Mouse (Mus musculus): ENCODE data around the gene Gm10762. TPM values are rescaled to one million over a fixed set of nuclear protein-coding genes. Genes with fewer than 3 reads are reported as not detected.
"Not testable (repeated sequence)": the region's sequence is repeated elsewhere in the genome, so short reads cannot be mapped to it uniquely, and the experiment has no call there.

Gm10762 gene
- polyA plus RNA-seq (2014; fragmentation: Nextera tagmentation; extraction: Ambion mirVana), result 20.3 and 22.1 TPM in 2 replicates

DNA sequence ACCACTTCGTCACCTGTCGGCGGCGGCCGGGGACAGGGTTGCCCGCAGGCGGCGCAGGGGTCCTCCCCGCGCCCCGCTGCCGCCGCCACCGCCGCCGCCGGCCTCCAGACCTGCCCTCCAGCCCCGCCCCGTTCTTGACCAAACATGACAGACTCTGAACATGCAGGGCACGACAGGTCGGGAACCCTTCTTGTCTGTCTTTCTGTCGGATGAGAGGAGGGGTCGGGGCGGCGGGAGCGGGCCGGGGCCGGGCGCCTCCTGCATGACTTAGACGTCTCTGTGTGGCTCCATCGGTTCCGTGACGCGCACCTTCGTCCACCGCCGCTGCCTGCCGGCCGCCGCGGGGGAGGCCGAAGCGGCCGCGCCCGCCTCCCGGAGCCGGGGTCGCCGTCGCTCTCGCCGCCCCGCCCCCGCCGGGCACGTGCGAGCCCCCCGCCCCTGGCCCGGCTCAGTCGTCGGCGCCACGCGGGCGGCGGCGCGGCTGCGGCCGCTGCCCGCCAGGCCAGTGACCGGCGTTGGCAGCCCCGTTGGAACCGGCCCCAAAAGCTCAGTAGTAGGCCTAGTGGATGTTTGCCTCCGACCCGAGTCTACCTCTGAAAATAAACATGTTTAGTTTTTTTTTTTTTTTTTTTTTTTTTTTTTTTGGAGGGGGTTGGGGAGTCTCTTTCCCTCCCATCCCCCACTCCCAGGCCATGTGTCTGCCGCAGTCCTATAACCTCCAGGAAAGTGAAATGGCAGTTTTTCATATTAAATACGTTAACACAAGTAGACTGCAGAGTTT is at the start of gene Gm10762:
Gm10762 (minus strand) TSS at position 65 of the 781 bp plus-strand sequence.
- ATAC-seq (ENCODE audit: low FRiP score), result peak; percentile 84
- H3K4me3 ChIP-seq (ENCODE audit: low read depth, low read length), result peak within 1 kb of the TSS; percentile 86
- H3K4me2 ChIP-seq, result peak within 1 kb of the TSS; percentile 59
- no peaks in the 10 kb centered on the region for H3K36me3 ChIP-seq (ENCODE audit: control insufficient read depth, insufficient read depth, low read length)
- WGBS, result under 1% methylated on average over 79 of the region's 80 CpGs
- H3K9me3 ChIP-seq (ENCODE audit: control insufficient read depth, low read length), result no peaks in the 10 kb centered on the region
- peak within 1 kb of the TSS; percentile 100 for H3K9ac ChIP-seq (ENCODE audit: low read length)
- peak; percentile 98 for DNase-seq (ENCODE audit: low spot score, missing footprints)
- peaks cover 7% of the 10 kb centered on the region; the same call in 1 of the 2 replicates for H3K4me1 ChIP-seq (ENCODE audit: control insufficient read depth, insufficient read depth, low read length)
- H3K27me3 ChIP-seq (ENCODE audit: control insufficient read depth, insufficient read depth, low read length), result no peaks in the 10 kb centered on the region
- H3K27ac ChIP-seq (ENCODE audit: low read depth, low read length), result peak within 1 kb of the TSS; percentile 100

DNA sequence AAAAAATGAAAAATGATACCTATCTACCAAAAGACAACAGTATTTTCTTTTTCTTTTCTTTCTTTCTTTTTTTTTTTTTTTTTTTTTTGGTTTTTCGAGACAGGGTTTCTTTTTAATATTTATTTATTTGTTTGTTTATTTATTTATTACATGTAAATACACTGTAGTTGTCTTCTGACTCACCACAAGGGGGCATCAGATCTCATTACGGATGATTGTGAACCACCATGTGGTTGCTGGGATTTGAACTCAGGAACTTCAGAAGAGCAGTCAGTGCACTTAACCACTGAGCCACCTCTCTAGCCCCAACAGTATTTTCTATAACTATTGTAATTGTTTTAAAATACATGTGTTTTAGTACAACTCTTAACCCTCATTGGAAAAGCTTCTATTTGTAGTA is 41.3 kb upstream of the Gm10762 start:
- not testable (repeated sequence) for H3K4me1 ChIP-seq (ENCODE audit: control insufficient read depth, insufficient read depth, low read length); H3K4me2 ChIP-seq; H3K9ac ChIP-seq (ENCODE audit: low read length); DNase-seq (ENCODE audit: low spot score, missing footprints); H3K36me3 ChIP-seq (ENCODE audit: control insufficient read depth, insufficient read depth, low read length); H3K9me3 ChIP-seq (ENCODE audit: control insufficient read depth, low read length); H3K4me3 ChIP-seq (ENCODE audit: low read depth, low read length); ATAC-seq (ENCODE audit: low FRiP score); H3K27ac ChIP-seq (ENCODE audit: low read depth, low read length); H3K27me3 ChIP-seq (ENCODE audit: control insufficient read depth, insufficient read depth, low read length)
- 84% methylated on average over 2 of the region's 2 CpGs for WGBS

DNA sequence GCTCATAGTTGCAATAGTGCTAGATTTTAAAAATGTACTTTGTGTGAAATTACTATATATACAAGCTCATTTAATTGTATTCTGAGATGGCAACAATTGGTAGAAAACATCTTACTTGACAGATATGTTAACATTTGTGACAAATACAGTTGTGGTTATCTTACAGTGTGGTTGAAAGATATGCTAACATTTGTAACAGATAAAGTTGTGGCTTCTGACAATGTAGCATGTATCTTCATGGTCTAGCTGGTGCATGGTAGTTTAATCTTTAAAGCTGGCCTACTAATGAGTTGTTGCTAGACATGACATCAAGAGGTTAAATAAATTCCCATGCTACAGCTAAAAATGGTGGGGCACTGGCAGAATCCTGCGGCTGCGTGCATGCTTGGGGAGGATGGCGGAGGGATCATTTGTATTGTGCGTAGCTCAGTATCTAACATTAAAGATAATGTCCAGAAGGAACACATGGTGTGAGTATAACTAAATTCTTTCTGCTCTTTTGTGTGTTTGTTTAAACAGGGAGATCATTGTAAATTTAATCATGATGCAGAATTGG is 38.7 kb upstream of the Gm10762 start:
- DNase-seq (ENCODE audit: low spot score, missing footprints) (no peak), ATAC-seq (ENCODE audit: low FRiP score) (no peak)
- Histone ChIP-seq H3K4me1 (ENCODE audit: control insufficient read depth, insufficient read depth, low read length) (no peaks in the 10 kb centered on the region), H3K27ac (ENCODE audit: low read depth, low read length) (no peak overlapping the region), H3K4me2 (no peak overlapping the region), H3K27me3 (ENCODE audit: control insufficient read depth, insufficient read depth, low read length) (no peaks in the 10 kb centered on the region), H3K4me3 (ENCODE audit: low read depth, low read length) (no peak overlapping the region), H3K36me3 (ENCODE audit: control insufficient read depth, insufficient read depth, low read length) (no peaks in the 10 kb centered on the region), H3K9ac (ENCODE audit: low read length) (no peak overlapping the region), H3K9me3 (ENCODE audit: control insufficient read depth, low read length) (no peaks in the 10 kb centered on the region)
- 79% methylated on average over 4 of the region's 4 CpGs for WGBS

DNA sequence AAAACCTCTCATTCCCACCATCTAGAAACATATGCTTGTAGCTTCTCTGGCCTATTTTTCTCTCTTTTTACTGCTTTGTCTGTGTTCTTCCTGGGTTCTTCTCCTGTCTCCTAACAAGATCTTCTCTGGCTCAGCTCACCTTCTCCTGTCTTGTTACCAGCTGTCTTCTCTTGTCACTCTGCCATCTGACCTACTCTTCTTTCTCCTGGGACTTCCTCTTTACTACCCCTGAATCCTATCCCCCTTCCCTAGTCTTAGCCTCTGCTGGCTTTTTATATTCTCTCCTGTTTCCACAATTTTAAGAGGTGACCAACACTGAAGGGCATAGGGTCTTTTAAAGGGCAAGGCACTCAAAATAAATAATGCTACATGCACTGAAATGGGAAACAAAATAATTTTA is 37.3 kb upstream of the Gm10762 start:
- H3K4me1 ChIP-seq (ENCODE audit: control insufficient read depth, insufficient read depth, low read length), result no peaks in the 10 kb centered on the region
- no peak for DNase-seq (ENCODE audit: low spot score, missing footprints)
- H3K9ac ChIP-seq (ENCODE audit: low read length), result no peak overlapping the region
- H3K4me2 ChIP-seq, result no peak overlapping the region
- no peaks in the 10 kb centered on the region for H3K27me3 ChIP-seq (ENCODE audit: control insufficient read depth, insufficient read depth, low read length)
- no peak overlapping the region for H3K27ac ChIP-seq (ENCODE audit: low read depth, low read length)
- no peaks in the 10 kb centered on the region for H3K9me3 ChIP-seq (ENCODE audit: control insufficient read depth, low read length)
- H3K4me3 ChIP-seq (ENCODE audit: low read depth, low read length), result no peak overlapping the region
- ATAC-seq (ENCODE audit: low FRiP score), result no peak
- no peaks in the 10 kb centered on the region for H3K36me3 ChIP-seq (ENCODE audit: control insufficient read depth, insufficient read depth, low read length)

DNA sequence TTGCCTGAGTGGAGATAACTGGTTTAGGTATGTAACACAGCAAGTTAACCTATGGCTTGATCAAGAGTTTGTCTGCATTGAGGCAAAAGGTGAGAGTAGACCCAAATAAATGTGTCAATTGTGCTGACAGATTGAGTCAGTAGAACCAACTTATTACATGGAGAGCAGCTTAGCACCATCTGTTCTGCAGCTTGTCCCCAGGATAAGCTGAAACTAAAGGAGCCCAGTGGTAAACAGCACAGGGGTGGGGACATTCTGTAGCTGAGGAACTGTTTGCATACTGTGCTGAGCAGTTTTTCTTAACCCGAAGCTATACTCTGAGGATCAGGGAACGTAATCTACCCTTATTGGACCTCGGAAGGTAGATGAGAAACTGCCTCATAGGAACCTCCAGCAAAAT is 17.2 kb upstream of the Gm10762 start:
- Histone ChIP-seq H3K4me2 (no peak overlapping the region), H3K9me3 (ENCODE audit: control insufficient read depth, low read length) (no peaks in the 10 kb centered on the region), H3K36me3 (ENCODE audit: control insufficient read depth, insufficient read depth, low read length) (no peaks in the 10 kb centered on the region), H3K27ac (ENCODE audit: low read depth, low read length) (no peak overlapping the region), H3K9ac (ENCODE audit: low read length) (no peak overlapping the region), H3K4me3 (ENCODE audit: low read depth, low read length) (no peak overlapping the region), H3K4me1 (ENCODE audit: control insufficient read depth, insufficient read depth, low read length) (no peaks in the 10 kb centered on the region), H3K27me3 (ENCODE audit: control insufficient read depth, insufficient read depth, low read length) (no peaks in the 10 kb centered on the region)
- ATAC-seq (ENCODE audit: low FRiP score), result no peak
- 89% methylated on average over 3 of the region's 3 CpGs for WGBS
- DNase-seq (ENCODE audit: low spot score, missing footprints), result no peak

DNA sequence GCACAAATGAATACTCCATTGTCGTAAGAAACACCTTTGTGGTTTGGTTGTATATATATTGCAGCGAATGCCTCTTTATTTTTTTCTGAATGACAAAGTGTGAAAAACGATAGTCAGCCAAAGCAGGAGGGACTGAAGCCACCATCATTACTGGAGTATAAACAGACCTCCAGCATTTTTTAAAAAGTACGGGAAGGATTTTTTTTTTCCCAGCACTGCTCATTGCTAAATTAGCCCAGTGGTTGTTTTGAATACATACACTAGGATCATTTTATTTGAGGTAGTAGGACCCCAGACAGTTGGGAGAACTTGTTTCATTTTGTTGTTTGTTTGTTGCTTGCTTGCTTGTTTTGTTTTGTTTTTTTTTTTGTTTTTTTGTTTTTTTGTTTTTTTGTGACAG is 8.0 kb upstream of the Gm10762 start:
- ATAC-seq (ENCODE audit: low FRiP score) (no peak), DNase-seq (ENCODE audit: low spot score, missing footprints) (peak; percentile 37)
- no peaks in the 10 kb centered on the region for H3K36me3 ChIP-seq (ENCODE audit: control insufficient read depth, insufficient read depth, low read length)
- no peak overlapping the region for H3K4me3 ChIP-seq (ENCODE audit: low read depth, low read length)
- H3K27ac ChIP-seq (ENCODE audit: low read depth, low read length), result no peak overlapping the region
- WGBS, result 85% methylated on average over 4 of the region's 4 CpGs
- no peak overlapping the region for H3K4me2 ChIP-seq
- no peaks in the 10 kb centered on the region for H3K9me3 ChIP-seq (ENCODE audit: control insufficient read depth, low read length)
- H3K27me3 ChIP-seq (ENCODE audit: control insufficient read depth, insufficient read depth, low read length), result no peaks in the 10 kb centered on the region
- no peaks in the 10 kb centered on the region for H3K4me1 ChIP-seq (ENCODE audit: control insufficient read depth, insufficient read depth, low read length)
- no peak overlapping the region for H3K9ac ChIP-seq (ENCODE audit: low read length)

DNA sequence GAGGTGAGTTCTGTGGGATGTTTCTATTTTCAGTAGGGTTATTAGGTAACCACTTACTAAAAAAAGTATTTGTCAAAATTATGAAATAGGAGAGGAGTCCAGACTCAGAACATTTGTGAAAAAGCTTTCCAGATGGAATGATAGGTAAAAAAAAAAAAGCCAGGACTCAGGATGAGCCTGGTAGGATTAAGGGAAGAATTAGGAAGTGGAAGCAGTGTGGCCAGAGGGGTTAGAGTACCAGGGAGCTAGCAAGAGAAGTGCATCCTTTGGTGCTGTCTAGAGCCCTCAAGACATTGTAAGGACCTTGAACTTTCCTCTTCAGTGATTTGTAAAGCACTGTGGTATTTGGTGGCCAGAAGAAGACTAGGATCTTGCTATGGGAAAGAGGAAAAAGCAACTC is 4.8 kb upstream of the Gm10762 start:
- Histone ChIP-seq H3K36me3 (ENCODE audit: control insufficient read depth, insufficient read depth, low read length) (no peaks in the 10 kb centered on the region), H3K4me1 (ENCODE audit: control insufficient read depth, insufficient read depth, low read length) (0 out of 2 replicates have a peak, but pooled peaks cover 2% of the 10 kb centered on the region), H3K9ac (ENCODE audit: low read length) (no peak overlapping the region), H3K4me2 (no peak overlapping the region), H3K27ac (ENCODE audit: low read depth, low read length) (no peak overlapping the region), H3K4me3 (ENCODE audit: low read depth, low read length) (no peak overlapping the region), H3K9me3 (ENCODE audit: control insufficient read depth, low read length) (no peaks in the 10 kb centered on the region), H3K27me3 (ENCODE audit: control insufficient read depth, insufficient read depth, low read length) (no peaks in the 10 kb centered on the region)
- DNase-seq (ENCODE audit: low spot score, missing footprints) (peak; percentile 57), ATAC-seq (ENCODE audit: low FRiP score) (no peak)

DNA sequence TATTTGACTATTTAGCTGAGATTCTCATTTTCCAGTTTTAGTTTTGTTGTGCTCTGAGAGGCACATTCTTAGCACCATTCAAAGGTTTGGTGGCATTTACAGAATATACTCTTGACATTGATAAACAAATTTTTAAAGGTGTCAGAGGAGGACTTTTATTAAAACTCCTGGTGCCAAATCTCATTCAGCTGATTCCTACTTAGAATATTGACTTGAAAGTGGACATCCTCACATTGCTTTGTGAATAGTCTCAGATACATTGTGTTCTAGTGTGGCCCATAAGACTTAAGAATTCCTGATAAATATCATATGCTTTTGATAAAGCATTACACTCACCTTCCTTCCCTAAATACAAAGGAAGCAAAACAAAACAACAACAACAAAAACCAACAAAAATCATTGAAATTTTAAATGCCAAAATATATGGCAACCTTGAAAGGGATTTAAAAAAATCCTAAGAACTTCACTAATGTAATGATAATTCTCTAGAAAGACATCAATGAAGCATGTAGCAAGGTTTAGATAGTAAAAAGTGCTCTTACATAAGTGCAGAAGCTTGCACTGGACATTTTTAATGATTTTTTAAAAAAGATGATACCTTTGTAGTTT is 1.1 kb upstream of the Gm10762 start:
- peak overlapping the region; percentile 100 for H3K27ac ChIP-seq (ENCODE audit: low read depth, low read length)
- H3K4me1 ChIP-seq (ENCODE audit: control insufficient read depth, insufficient read depth, low read length), result peaks cover 7% of the 10 kb centered on the region; the same call in 1 of the 2 replicates
- ATAC-seq (ENCODE audit: low FRiP score) (no peak), DNase-seq (ENCODE audit: low spot score, missing footprints) (peak; percentile 82)
- peak overlapping the region; percentile 86 for H3K4me3 ChIP-seq (ENCODE audit: low read depth, low read length)
- H3K9me3 ChIP-seq (ENCODE audit: control insufficient read depth, low read length), result no peaks in the 10 kb centered on the region
- peak overlapping the region; percentile 100; the same call in 1 of the 2 replicates for H3K9ac ChIP-seq (ENCODE audit: low read length)
- no peaks in the 10 kb centered on the region for H3K36me3 ChIP-seq (ENCODE audit: control insufficient read depth, insufficient read depth, low read length)
- H3K27me3 ChIP-seq (ENCODE audit: control insufficient read depth, insufficient read depth, low read length), result no peaks in the 10 kb centered on the region
- peak overlapping the region; percentile 59 for H3K4me2 ChIP-seq
